Mouse (Mus musculus) ES-CJ7 (cell line): ENCODE measurements at regions not wholly inside any gene's neighbourhood (a gene's known extent, or its start where the extent isn't known, plus 50 kb on each side); places are given as distances from the start of the nearest gene placed in this dataset.
A peak's percentile ranks its signal among the peaks of the same experiment; 100 is the strongest.

ENCODE experiments used
- DNase-seq: peaks from one replicate; pipeline ENCODE4 v3.0.0; 2011; ENCODE audit warnings: low read depth, low spot score

- DNase-seq, result no peak
Measured at GRCm38 (mm10) chr1:90268131-90268691, 64.4 kb downstream of the Ackr3 start.

GRCm38 (mm10) chr1:90268951-90269350 lies 65.2 kb downstream of the Ackr3 start:
- DNase-seq, result no peak

- DNase-seq, result no peak
Measured at GRCm38 (mm10) chr1:90269836-90270235, 66.1 kb downstream of the Ackr3 start.

- DNase-seq, result no peak
Measured at GRCm38 (mm10) chr1:90271326-90271725, 67.5 kb downstream of the Ackr3 start.

GRCm38 (mm10) chr1:90272411-90272810 lies 68.6 kb downstream of the Ackr3 start:
- no peak for DNase-seq

- DNase-seq, result no peak
Measured at GRCm38 (mm10) chr1:90272830-90273628, 69.2 kb downstream of the Ackr3 start.

GRCm38 (mm10) chr1:90273629-90273928 lies 69.8 kb downstream of the Ackr3 start:
- DNase-seq, result no peak

GRCm38 (mm10) chr1:90274968-90275651 lies 71.3 kb downstream of the Ackr3 start:
- DNase-seq, result no peak

GRCm38 (mm10) chr1:90275786-90276520 lies 72.2 kb downstream of the Ackr3 start:
- DNase-seq, result peak; percentile 68

GRCm38 (mm10) chr1:90277486-90278255 lies 73.9 kb downstream of the Ackr3 start:
- DNase-seq, result no peak

- DNase-seq, result no peak
Measured at GRCm38 (mm10) chr1:90279066-90279839, 75.5 kb downstream of the Ackr3 start.

GRCm38 (mm10) chr1:90280227-90280626 lies 76.4 kb downstream of the Ackr3 start:
- no peak for DNase-seq

- no peak for DNase-seq
Measured at GRCm38 (mm10) chr1:90281255-90281654, 77.5 kb downstream of the Ackr3 start.

- DNase-seq, result no peak
Measured at GRCm38 (mm10) chr1:90281956-90282355, 78.2 kb downstream of the Ackr3 start.

GRCm38 (mm10) chr1:90282367-90282766 lies 78.6 kb downstream of the Ackr3 start:
- no peak for DNase-seq

- DNase-seq, result peak; percentile 73
Measured at GRCm38 (mm10) chr1:90283176-90283775, 79.5 kb downstream of the Ackr3 start.

- DNase-seq, result peak; percentile 24
Measured at GRCm38 (mm10) chr1:90283912-90284636, 80.3 kb downstream of the Ackr3 start.

- DNase-seq, result no peak
Measured at GRCm38 (mm10) chr1:90285318-90285717, 81.5 kb downstream of the Ackr3 start.

GRCm38 (mm10) chr1:90287251-90287650 lies 83.5 kb downstream of the Ackr3 start:
- no peak for DNase-seq
